Mouse (Mus musculus): ENCODE measurements around the gene Cirbp.
"Not testable (repeated sequence)": the region's sequence is repeated elsewhere in the genome, so short reads cannot be mapped to it uniquely, and the experiment has no call there.

Cirbp gene

GRCm38 (mm10) chr10:80163721-80164120 is 2.1 kb upstream of the Cirbp start:
- DNase-seq (ENCODE audit: low spot score): no peak

GRCm38 (mm10) chr10:80164161-80164997 is 1.4 kb upstream of the Cirbp start:
- DNase-seq (ENCODE audit: low spot score): no peak

GRCm38 (mm10) chr10:80164998-80165344 is 814 bp upstream of the Cirbp start:
- DNase-seq (ENCODE audit: low spot score): peak; percentile 89

- not testable (repeated sequence) for DNase-seq (ENCODE audit: low spot score)
Observed at GRCm38 (mm10) chr10:80166136-80166535, 351 bp downstream of the Cirbp start.

- peak; percentile 98 for DNase-seq (ENCODE audit: low spot score)
Observed at GRCm38 (mm10) chr10:80167460-80168037, 1.8 kb downstream of the Cirbp start.

GRCm38 (mm10) chr10:80168038-80168661 is 2.4 kb downstream of the Cirbp start:
- peak; percentile 92 for DNase-seq (ENCODE audit: low spot score)

GRCm38 (mm10) chr10:80169070-80169469 is 3.3 kb downstream of the Cirbp start:
- no peak for DNase-seq (ENCODE audit: low spot score)

GRCm38 (mm10) chr10:80169651-80170050 is 3.9 kb downstream of the Cirbp start:
- no peak for DNase-seq (ENCODE audit: low spot score)

- DNase-seq (ENCODE audit: low spot score): no peak
Observed at GRCm38 (mm10) chr10:80170052-80170451, 4.3 kb downstream of the Cirbp start.

GRCm38 (mm10) chr10:80170601-80171021 is 4.8 kb downstream of the Cirbp start:
- no peak for DNase-seq (ENCODE audit: low spot score)

GRCm38 (mm10) chr10:80171252-80171651 is 5.5 kb downstream of the Cirbp start:
- no peak for DNase-seq (ENCODE audit: low spot score)

- DNase-seq (ENCODE audit: low spot score): no peak
Observed at GRCm38 (mm10) chr10:80171760-80172526, 6.2 kb downstream of the Cirbp start.

GRCm38 (mm10) chr10:80172527-80173292 is 6.9 kb downstream of the Cirbp start, which contains the start of gene 1600002K03Rik:
Gene 1600002K03Rik, plus strand, starts transcription at chr10:80172944.
- DNase-seq (ENCODE audit: low spot score): peak; percentile 88

GRCm38 (mm10) chr10:80173358-80173757 is 7.6 kb downstream of the Cirbp start:
- no peak for DNase-seq (ENCODE audit: low spot score)

GRCm38 (mm10) chr10:80173955-80174640 is 8.3 kb downstream of the Cirbp start:
- DNase-seq (ENCODE audit: low spot score): no peak

GRCm38 (mm10) chr10:80174705-80175104 is 8.9 kb downstream of the Cirbp start:
- DNase-seq (ENCODE audit: low spot score): no peak

- no peak for DNase-seq (ENCODE audit: low spot score)
Observed at GRCm38 (mm10) chr10:80175536-80176269, 9.9 kb downstream of the Cirbp start.

GRCm38 (mm10) chr10:80176270-80176834 is 10.6 kb downstream of the Cirbp start:
- no peak for DNase-seq (ENCODE audit: low spot score)

GRCm38 (mm10) chr10:80177441-80178279 is 11.9 kb downstream of the Cirbp start:
- DNase-seq (ENCODE audit: low spot score): no peak
